Mouse (Mus musculus) ES-E14 (cell line): ENCODE data around the gene Mn1. TPM values are rescaled to one million over a fixed set of nuclear protein-coding genes. Genes with fewer than 3 reads are reported as not detected.

Experiments used
- DNase-seq: peaks from one replicate; pipeline ENCODE4 v3.0.0-alpha.2; 2013; ENCODE audit warnings: low read depth, low spot score
- H3K27ac ChIP-seq: 2 replicates; pipeline ENCODE4 v1.5.1; 2012; ENCODE audit warnings: low read depth, mild to moderate bottlenecking, low read length, moderate library complexity, mixed read lengths; ENCODE audit not compliant: poor library complexity, insufficient read depth, severe bottlenecking
- H3K36me3 ChIP-seq: 2 replicates; pipeline ENCODE4 v1.6.1; 2012; ENCODE audit warnings: mild to moderate bottlenecking, low read length, moderate library complexity, mixed read lengths; ENCODE audit not compliant: control insufficient read depth, poor library complexity, insufficient read depth, severe bottlenecking
- H3K4me1 ChIP-seq, 2 experiments: fragments of 150-350 bp in 1 of 2; sonication (generic) in 1 of 2; 2 replicates each; pipeline ENCODE4 v1.6.1; 2012; ENCODE audit warnings: low read length in 2 of 2, mild to moderate bottlenecking in 1 of 2, mixed read lengths in 1 of 2; ENCODE audit not compliant: control insufficient read depth in 2 of 2, insufficient read depth in 2 of 2, poor library complexity in 1 of 2
- H3K4me3 ChIP-seq, 2 experiments: fragments of 150-350 bp in 1 of 2; sonication (generic) in 1 of 2; 2 replicates each; pipeline ENCODE4 v1.5.1; 2012; ENCODE audit warnings: low read length in 2 of 2, low read depth in 1 of 2, mild to moderate bottlenecking in 1 of 2, mixed read lengths in 1 of 2; ENCODE audit not compliant: insufficient read depth in 1 of 2, poor library complexity in 1 of 2, severe bottlenecking in 1 of 2
- H3K9ac ChIP-seq: 2 replicates; pipeline ENCODE4 v1.6.1; 2012; ENCODE audit warnings: low read depth, mild to moderate bottlenecking, low read length, mixed read lengths; ENCODE audit not compliant: poor library complexity, insufficient read depth, severe bottlenecking
- H3K9me3 ChIP-seq: fragments of 150-350 bp; sonication (generic); 2 replicates; pipeline ENCODE4 v1.6.1; 2012; ENCODE audit warnings: low read depth, mild to moderate bottlenecking, low read length; ENCODE audit not compliant: control insufficient read depth, insufficient read depth
- CHD2 ChIP-seq: IDR thresholded peaks from 2 replicates; pipeline ENCODE4 v1.6.1; 2014; ENCODE audit warnings: mild to moderate bottlenecking, low read depth, low read length, inconsistent platforms
- HCFC1 ChIP-seq: IDR thresholded peaks from 2 replicates; pipeline ENCODE4 v1.6.1; 2012; ENCODE audit warnings: low read length, inconsistent platforms, borderline replicate concordance; ENCODE audit not compliant: insufficient read depth
- MAFK ChIP-seq: IDR thresholded peaks from 2 replicates; pipeline ENCODE4 v1.6.1; 2014; ENCODE audit warnings: mild to moderate bottlenecking, low read depth, low read length, inconsistent platforms; ENCODE audit not compliant: insufficient read depth
- ZC3H11A ChIP-seq: IDR thresholded peaks from 2 replicates; pipeline ENCODE4 v1.6.1; 2012; ENCODE audit warnings: low read depth, mild to moderate bottlenecking, inconsistent platforms, low read length, borderline replicate concordance
- ZNF384 ChIP-seq: IDR thresholded peaks from 2 replicates; pipeline ENCODE4 v1.6.1; 2012; ENCODE audit warnings: low read depth, low read length, inconsistent platforms
- in situ Hi-C, 2 experiments: fragments of 600-800 bp; cut with MboI; formaldehyde crosslinking; loops; one replicate each; pipeline ENCODE4 v1.15.1; 2025; ENCODE audit warnings: low sequenced_read_pairs in 2 of 2, inconsistent platforms in 1 of 2; ENCODE audit not compliant: unreplicated experiment in 2 of 2
- total RNA-seq: library from RNA; depleted of rRNA; stranded (reverse); fragments of 300-350 nt; gene quantifications from 2 replicates; pipeline ENCODE4 v1.2.3, GENCODE M21; 2012

Gene Mn1
- total RNA-seq, 1 experiment = 1.9 TPM

GRCm38 (mm10) chr5:111469195-111469882, 52.2 kb downstream of the Mn1 start:
- in situ Hi-C loops = no loop called here
- DNase-seq = no peak
- H3K36me3 ChIP-seq = no peaks in the 10 kb centered on the region
- H3K4me1 ChIP-seq = peaks cover 0 to 9% of the 10 kb centered on the region in 2 experiments; a peak in 2 of 4 replicates
- TF ChIP-seq ZC3H11A (no peak), MAFK (no peak), CHD2 (no peak), ZNF384 (no peak)
- no peak overlapping the region for H3K27ac ChIP-seq
- no peak overlapping the region for H3K4me3 ChIP-seq
- no peaks in the 10 kb centered on the region for H3K9me3 ChIP-seq
- no peak overlapping the region for H3K9ac ChIP-seq

- DNase-seq = no peak
- TF ChIP-seq CHD2 = no peak
- TF ChIP-seq HCFC1 = no peak
- no peak for TF ChIP-seq MAFK
- no peak for TF ChIP-seq ZC3H11A
- no peak for TF ChIP-seq ZNF384
- in situ Hi-C loops = no loop called here
- H3K9ac ChIP-seq = no peak overlapping the region
- peaks cover 0 to 7% of the 10 kb centered on the region in 2 experiments; a peak in 2 of 4 replicates for H3K4me1 ChIP-seq
- H3K27ac ChIP-seq = no peak overlapping the region
- H3K4me3 ChIP-seq = no peak overlapping the region
- no peaks in the 10 kb centered on the region for H3K9me3 ChIP-seq
- H3K36me3 ChIP-seq = no peaks in the 10 kb centered on the region
These were observed 53.7 kb downstream of the Mn1 start for GRCm38 (mm10) chr5:111470875-111471274.

- no peak overlapping the region for H3K27ac ChIP-seq
- no peaks in the 10 kb centered on the region for H3K4me1 ChIP-seq
These were observed 56.3 kb downstream of the Mn1 start for GRCm38 (mm10) chr5:111473425-111473824.

GRCm38 (mm10) chr5:111475721-111476120, 58.6 kb downstream of the Mn1 start:
- Histone ChIP-seq H3K9ac (no peak overlapping the region), H3K27ac (no peak overlapping the region), H3K4me3 (no peak overlapping the region), H3K36me3 (no peaks in the 10 kb centered on the region), H3K4me1 (0 out of 4 replicates have a peak, but pooled peaks cover 0 to under 1% of the 10 kb centered on the region in 2 experiments), H3K9me3 (no peaks in the 10 kb centered on the region)
- TF ChIP-seq MAFK (no peak), ZNF384 (no peak), CHD2 (no peak), HCFC1 (no peak), ZC3H11A (no peak)
- in situ Hi-C loops = no loop called here
- no peak for DNase-seq

More at GRCm38 (mm10) chr5:111473425-111473824, 56.3 kb downstream of the Mn1 start:
- no peak for DNase-seq
- TF ChIP-seq HCFC1 = no peak
- no peak for TF ChIP-seq MAFK
- no peak for TF ChIP-seq CHD2
- no peak for TF ChIP-seq ZC3H11A
- TF ChIP-seq ZNF384 = no peak
- H3K9me3 ChIP-seq = no peaks in the 10 kb centered on the region
- H3K9ac ChIP-seq = no peak overlapping the region
- H3K36me3 ChIP-seq = no peaks in the 10 kb centered on the region
- in situ Hi-C loops = no loop called here
- H3K4me3 ChIP-seq = no peak overlapping the region

GRCm38 (mm10) chr5:111476141-111476540, 59.0 kb downstream of the Mn1 start:
- Histone ChIP-seq H3K9ac (no peak overlapping the region), H3K36me3 (no peaks in the 10 kb centered on the region), H3K4me1 (peaks cover 0 to 5% of the 10 kb centered on the region in 2 experiments; a peak in 1 of 4 replicates), H3K9me3 (no peaks in the 10 kb centered on the region), H3K4me3 (no peak overlapping the region), H3K27ac (no peak overlapping the region)
- in situ Hi-C loops = no loop called here
- no peak for TF ChIP-seq ZNF384
- TF ChIP-seq CHD2 = no peak
- TF ChIP-seq HCFC1 = no peak
- no peak for TF ChIP-seq MAFK
- no peak for TF ChIP-seq ZC3H11A
- no peak for DNase-seq
